Mouse (Mus musculus) thymus, postnatal 25 days (tissue): Measurements from ENCODE around the gene Ly6c2.
"Not testable (repeated sequence)": the region's sequence is repeated elsewhere in the genome, so short reads cannot be mapped to it uniquely, and the experiment has no call there.

Source experiments
- DNase-seq: peaks from one replicate; pipeline ENCODE4 v3.0.0; 2022

Ly6c2 gene

DNA sequence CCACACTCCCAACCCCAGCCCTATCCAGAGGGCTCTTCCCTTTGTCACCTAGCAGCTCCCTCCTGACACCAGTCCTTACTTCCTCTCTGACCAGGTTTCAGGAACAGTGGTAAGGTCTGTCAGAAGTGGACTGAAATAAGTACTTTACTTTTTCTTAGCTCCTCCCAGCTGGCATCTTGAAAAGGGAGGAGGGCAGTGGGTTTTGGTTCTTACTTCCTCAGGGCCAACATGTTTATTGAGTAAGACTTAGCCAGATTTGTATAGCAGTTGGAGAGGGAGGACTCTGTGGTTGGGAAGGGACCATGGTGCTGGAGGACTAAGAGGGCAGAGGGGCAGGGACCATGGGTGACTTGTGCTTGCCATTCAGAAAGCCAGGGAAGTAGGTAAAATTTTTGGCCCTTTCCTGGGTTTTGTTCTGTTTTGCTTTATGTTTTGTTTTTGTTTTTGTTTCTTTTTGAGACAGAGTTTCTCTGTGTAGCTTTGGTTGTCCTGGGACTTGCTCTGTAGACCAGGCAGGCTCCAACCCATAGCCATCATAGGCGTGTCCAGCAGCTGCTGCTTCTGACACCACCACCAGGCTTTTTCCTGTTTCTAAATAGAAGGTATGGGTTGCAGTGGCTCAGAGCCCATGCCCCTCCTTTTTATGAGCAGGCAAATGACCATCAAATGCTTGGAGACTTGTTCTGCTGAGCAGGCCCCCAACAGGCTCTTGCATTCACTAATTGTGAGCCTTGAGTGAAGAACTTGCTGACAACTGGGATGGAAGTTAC is at the start of gene Ly6c2:
Ly6c2 (minus strand) TSS at position 110 of the 770 bp plus-strand sequence.
- not testable (repeated sequence) for DNase-seq

GRCm38 (mm10) chr15:75157646-75158045 is 45.9 kb upstream of the Ly6c2 start:
- DNase-seq: no peak

- no peak for DNase-seq
Measured at GRCm38 (mm10) chr15:75154940-75155339, 43.2 kb upstream of the Ly6c2 start, which contains the start of gene Ly6g. Gene Ly6g (plus strand): TSS chr15:75155240.

DNA sequence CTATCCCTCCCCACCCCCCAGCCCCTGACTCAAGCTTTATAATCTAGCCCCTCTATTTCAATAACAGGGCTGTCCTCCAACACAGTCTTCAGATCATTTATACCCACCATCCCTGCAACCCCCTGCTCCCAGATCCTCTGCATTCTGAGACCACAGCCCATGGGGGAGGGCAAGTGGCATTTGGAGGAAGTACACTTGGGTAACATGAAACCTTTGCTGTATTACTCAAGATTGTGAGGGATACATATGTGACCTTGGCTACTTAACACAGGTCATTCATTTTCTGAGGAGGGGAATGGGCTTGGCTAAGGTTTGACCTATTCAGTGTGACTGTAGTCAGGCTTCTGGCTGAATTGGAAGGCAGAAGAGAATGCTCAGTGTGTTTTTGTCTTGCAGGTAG is 41.3 kb upstream of the Ly6c2 start:
- DNase-seq: no peak

DNA sequence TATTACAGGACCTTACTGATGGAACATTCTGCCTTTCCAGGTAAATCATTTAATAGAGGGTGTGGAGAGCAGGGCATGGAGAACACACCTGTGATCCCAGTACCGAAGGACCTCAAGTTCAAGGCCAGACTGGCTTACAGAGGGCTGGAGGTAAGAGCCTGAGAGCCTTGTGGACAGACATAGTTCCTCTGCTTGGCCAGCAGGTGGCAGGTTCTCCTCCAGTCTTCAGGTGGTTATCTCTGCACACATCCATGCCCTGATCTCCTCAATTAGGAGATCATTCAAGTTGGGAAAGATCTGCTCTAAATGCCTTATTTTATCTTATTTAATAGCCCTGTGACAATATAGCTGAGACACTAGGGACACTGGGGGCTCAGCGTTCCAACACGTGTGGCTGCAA is 32.0 kb upstream of the Ly6c2 start:
- peak; percentile 38 for DNase-seq

DNA sequence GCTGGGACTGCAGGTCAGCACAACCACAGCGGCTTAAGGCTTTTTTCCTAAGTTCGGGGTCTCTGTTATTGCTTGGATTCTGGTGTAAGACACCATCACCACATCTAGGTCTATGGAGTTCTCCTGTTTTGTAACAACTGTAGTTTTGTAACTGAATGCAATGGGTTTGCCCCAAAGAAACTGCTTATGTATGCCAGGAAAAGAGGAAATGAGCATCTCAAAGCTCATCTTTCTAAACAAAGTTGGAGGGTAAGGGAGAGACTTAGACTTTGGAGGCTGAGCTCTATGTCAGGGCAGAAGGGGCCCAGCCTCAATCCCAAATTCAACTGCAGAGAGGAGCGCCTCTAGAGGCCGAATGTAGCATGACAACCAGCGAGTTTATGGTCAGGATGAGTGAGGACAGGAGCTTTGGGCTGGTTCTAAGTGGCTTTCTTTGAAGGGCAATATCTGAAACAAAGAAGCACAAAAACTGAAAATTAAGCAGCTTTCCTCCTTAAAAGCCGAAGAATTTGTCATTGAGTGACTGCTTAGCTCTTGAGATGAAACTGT is 30.1 kb upstream of the Ly6c2 start:
- peak; percentile 70 for DNase-seq

GRCm38 (mm10) chr15:75137739-75138138 is 26.0 kb upstream of the Ly6c2 start:
- DNase-seq: peak; percentile 8

DNA sequence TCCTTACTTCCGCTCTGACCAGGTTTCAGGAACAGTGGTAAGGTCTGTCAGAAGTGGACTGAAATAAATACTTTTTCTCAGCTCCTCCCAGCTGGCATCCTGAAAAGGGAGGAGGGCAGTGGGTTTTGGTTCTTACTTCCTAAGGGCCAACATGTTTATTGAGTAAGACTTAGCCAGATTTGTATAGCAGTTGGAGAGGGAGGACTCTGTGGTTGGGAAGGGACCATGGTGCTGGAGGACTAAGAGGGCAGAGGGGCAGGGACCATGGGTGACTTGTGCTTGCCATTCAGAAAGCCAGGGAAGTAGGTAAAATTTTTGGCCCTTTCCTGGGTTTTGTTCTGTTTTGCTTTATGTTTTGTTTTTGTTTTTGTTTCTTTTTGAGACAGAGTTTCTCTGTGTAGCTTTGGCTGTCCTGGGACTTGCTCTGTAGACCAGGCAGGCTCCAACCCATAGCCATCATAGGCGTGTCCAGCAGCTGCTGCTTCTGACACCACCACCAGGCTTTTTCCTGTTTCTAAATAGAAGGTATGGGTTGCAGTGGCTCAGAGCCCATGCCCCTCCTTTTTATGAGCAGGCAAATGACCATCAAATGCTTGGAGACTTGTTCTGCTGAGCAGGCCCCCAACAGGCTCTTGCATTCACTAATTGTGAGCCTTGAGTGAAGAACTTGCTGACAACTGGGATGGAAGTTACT is 23.5 kb upstream of the Ly6c2 start:
- not testable (repeated sequence) for DNase-seq

- not testable (repeated sequence) for DNase-seq
Measured at GRCm38 (mm10) chr15:75132346-75132745, 20.6 kb upstream of the Ly6c2 start.

- DNase-seq: peak; percentile 75
Measured at GRCm38 (mm10) chr15:75120066-75120465, 8.3 kb upstream of the Ly6c2 start.

DNA sequence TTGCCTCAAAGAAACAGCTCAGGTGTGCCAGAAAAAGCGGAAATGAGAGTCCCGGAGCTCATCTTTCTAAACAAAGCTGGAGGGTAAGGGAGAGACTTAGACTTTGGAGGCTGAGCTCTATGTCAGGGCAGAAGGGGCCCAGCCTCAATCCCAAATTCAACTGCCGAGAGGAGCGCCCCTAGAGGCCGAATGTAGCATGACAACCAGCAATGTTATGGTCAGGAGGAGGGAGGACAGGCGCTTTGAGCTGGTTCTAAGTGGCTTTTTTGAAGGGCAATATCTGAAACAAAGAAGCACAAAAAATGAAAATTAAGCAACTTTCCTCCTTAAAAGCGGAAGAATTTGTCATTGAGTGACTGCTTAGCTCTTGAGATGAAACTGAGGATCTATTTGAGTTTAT is 7.0 kb upstream of the Ly6c2 start:
- peak; percentile 74 for DNase-seq

GRCm38 (mm10) chr15:75117481-75117880 is 5.7 kb upstream of the Ly6c2 start:
- DNase-seq: peak; percentile 32

GRCm38 (mm10) chr15:75116525-75116924 is 4.8 kb upstream of the Ly6c2 start:
- peak; percentile 78 for DNase-seq

GRCm38 (mm10) chr15:75110424-75110823 is 1.3 kb downstream of the Ly6c2 start:
- not testable (repeated sequence) for DNase-seq

- DNase-seq: no peak
Measured at GRCm38 (mm10) chr15:75099261-75099660, 12.5 kb downstream of the Ly6c2 start.

DNA sequence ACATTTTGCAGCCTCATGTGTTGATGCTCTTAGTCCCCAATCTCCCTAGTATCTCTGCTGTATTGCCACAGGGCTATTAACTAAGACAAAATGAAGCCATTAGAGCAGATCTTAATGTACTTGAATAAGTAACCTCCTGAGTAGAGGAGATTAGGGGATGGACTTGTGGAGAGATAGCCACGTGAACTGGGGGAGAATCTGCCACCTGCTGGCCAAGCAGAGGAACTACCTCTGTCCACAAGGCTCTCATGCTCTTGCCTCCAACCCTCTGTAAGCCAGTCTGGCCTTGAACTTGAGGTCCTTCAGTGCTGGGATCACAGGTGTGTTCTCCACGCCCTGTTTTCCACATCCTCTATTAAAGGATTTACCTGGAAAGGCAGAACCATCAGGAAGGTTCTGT is 23.7 kb downstream of the Ly6c2 start:
- peak; percentile 35 for DNase-seq

DNA sequence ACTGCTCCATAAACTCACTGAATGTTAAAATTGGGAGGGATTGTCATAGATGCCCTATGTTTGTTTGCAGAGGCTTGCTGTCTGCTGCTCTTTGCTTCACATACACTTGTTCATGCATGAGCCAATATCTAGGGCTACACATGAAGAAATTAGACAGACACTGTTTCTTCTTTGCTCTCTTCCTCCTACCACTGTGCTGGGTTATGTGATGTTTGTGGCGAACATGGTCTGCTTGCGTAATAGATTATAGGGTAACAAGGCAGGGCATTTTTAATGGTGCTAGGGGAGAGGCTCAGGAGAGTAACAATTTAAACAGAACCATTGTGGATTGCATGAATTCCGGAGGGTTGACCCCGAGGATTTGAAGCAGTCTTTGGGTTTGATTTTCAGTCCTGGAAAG is 41.8 kb downstream of the Ly6c2 start:
- no peak for DNase-seq

- peak; percentile 88 for DNase-seq
Measured at GRCm38 (mm10) chr15:75062030-75062574, 49.7 kb downstream of the Ly6c2 start.

DNA sequence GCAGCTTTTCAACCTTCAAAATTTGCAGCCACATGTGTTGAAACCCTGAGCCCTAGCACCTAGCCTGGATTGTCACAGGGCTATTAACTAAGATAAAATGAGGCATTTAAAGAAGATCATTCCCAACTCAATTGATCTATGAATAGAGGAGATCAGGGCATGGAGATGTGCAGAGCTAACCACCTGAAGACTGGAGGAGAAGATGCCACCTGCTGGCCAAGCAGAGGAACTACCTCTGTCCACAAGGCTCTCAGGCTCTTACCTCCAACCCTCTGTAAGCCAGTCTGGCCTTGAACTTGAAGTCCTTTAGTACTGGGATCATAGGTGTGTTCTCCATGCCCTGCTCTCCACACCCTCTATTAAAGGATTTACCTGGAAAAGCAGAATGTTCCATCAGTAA is 51.3 kb downstream of the Ly6c2 start:
- peak; percentile 77 for DNase-seq
